Mouse (Mus musculus) MEL (cell line): ENCODE measurements at regions not wholly inside any gene's neighbourhood (a gene's known extent, or its start where the extent isn't known, plus 50 kb on each side); places are given as distances from the start of the nearest gene placed in this dataset.

Experiments used
- DNase-seq: peaks from one replicate; pipeline ENCODE4 v3.0.0; 2011; ENCODE audit warnings: low read depth, low spot score
- H3K27ac ChIP-seq: 2 replicates; pipeline ENCODE4 v1.5.1; 2012; ENCODE audit warnings: low read depth, mild to moderate bottlenecking, control low read depth, low read length, moderate library complexity; ENCODE audit not compliant: control insufficient read depth
- H3K27me3 ChIP-seq, 2 experiments: fragments of 150-350 bp in 1 of 2; sonication (generic) in 1 of 2; 2 replicates each; pipeline ENCODE4 v1.6.1; 2012; ENCODE audit warnings: low read length in 2 of 2, mild to moderate bottlenecking in 2 of 2, improper control_type of control experiment in 1 of 2, moderate library complexity in 1 of 2; ENCODE audit not compliant: insufficient read depth in 2 of 2, control insufficient read depth in 1 of 2
- H3K36me3 ChIP-seq, 2 experiments: 2 replicates each; pipeline ENCODE4 v1.6.1; 2012 to 2014; ENCODE audit warnings: low read length in 2 of 2, improper control_type of control experiment in 1 of 2, inconsistent platforms in 1 of 2, mild to moderate bottlenecking in 1 of 2; ENCODE audit not compliant: insufficient read depth in 2 of 2, control insufficient read depth in 1 of 2
- H3K4me1 ChIP-seq, 2 experiments: fragments of 150-350 bp in 1 of 2; sonication (generic) in 1 of 2; 2 replicates each; pipeline ENCODE4 v1.6.1; 2012; ENCODE audit warnings: low read length in 2 of 2, improper control_type of control experiment in 1 of 2, mild to moderate bottlenecking in 1 of 2; ENCODE audit not compliant: insufficient read depth in 2 of 2, control insufficient read depth in 1 of 2
- H3K4me3 ChIP-seq, 2 experiments: fragments of 150-350 bp in 1 of 2; sonication (generic) in 1 of 2; 2 replicates each; pipeline ENCODE4 v1.5.1; 2012; ENCODE audit warnings: low read depth in 2 of 2, low read length in 2 of 2, mild to moderate bottlenecking in 2 of 2, moderate library complexity in 2 of 2, control low read depth in 1 of 2, improper control_type of control experiment in 1 of 2; ENCODE audit not compliant: control insufficient read depth in 1 of 2, insufficient read depth in 1 of 2
- H3K79me2 ChIP-seq: 2 replicates; pipeline ENCODE4 v1.6.1; 2012; ENCODE audit warnings: mild to moderate bottlenecking, low read length, moderate library complexity; ENCODE audit not compliant: control insufficient read depth, poor library complexity, insufficient read depth
- H3K9ac ChIP-seq: 2 replicates; pipeline ENCODE4 v1.6.1; 2012; ENCODE audit warnings: low read depth, mild to moderate bottlenecking, control low read depth, low read length, moderate library complexity; ENCODE audit not compliant: control insufficient read depth, poor library complexity, severe bottlenecking
- H3K9me3 ChIP-seq: fragments of 150-350 bp; sonication (generic); replicated peaks from 2 replicates; pipeline ENCODE4 v1.6.1; 2012; ENCODE audit warnings: mild to moderate bottlenecking, low read length, improper control_type of control experiment, moderate library complexity; ENCODE audit not compliant: insufficient read depth
- CHD1 ChIP-seq: IDR thresholded peaks from 2 replicates; pipeline ENCODE4 v1.6.1; 2012; ENCODE audit warnings: low read depth, mild to moderate bottlenecking, inconsistent platforms, low read length, improper control_type of control experiment
- CHD2 ChIP-seq: IDR thresholded peaks from 2 replicates; pipeline ENCODE4 v1.6.1; 2011; ENCODE audit warnings: low read length, improper control_type of control experiment
- CTCF ChIP-seq, 3 experiments: IDR thresholded peaks in 2 of 3; conservative IDR thresholded peaks in 1 of 3; 2 replicates each; pipeline ENCODE4 v1.5.1; 2011 to 2012; ENCODE audit warnings: low read length in 3 of 3, low read depth in 2 of 3, mild to moderate bottlenecking in 2 of 3, improper control_type of control experiment in 1 of 3, inconsistent platforms in 1 of 3, mixed read lengths in 1 of 3, moderate library complexity in 1 of 3; ENCODE audit not compliant: control insufficient read depth in 1 of 3, insufficient read depth in 1 of 3, poor library complexity in 1 of 3, severe bottlenecking in 1 of 3
- E2F4 ChIP-seq: IDR thresholded peaks from 2 replicates; pipeline ENCODE4 v1.6.1; 2011; ENCODE audit warnings: low read depth, low read length, improper control_type of control experiment, borderline replicate concordance
- ELF1 ChIP-seq: IDR thresholded peaks from 2 replicates; pipeline ENCODE4 v1.6.1; 2014; ENCODE audit warnings: low read depth, mild to moderate bottlenecking, inconsistent platforms, low read length, improper control_type of control experiment, moderate library complexity
- EP300 ChIP-seq, 2 experiments: IDR thresholded peaks; 2 replicates each; pipeline ENCODE4 v1.6.1; 2011; ENCODE audit warnings: improper control_type of control experiment in 2 of 2, low read length in 2 of 2, low read depth in 1 of 2, mild to moderate bottlenecking in 1 of 2
- ETS1 ChIP-seq: IDR thresholded peaks from 2 replicates; pipeline ENCODE4 v1.6.1; 2012; ENCODE audit warnings: low read depth, mild to moderate bottlenecking, inconsistent platforms, low read length, improper control_type of control experiment, moderate library complexity
- GABPA ChIP-seq: IDR thresholded peaks from 2 replicates; pipeline ENCODE4 v1.6.1; 2012; ENCODE audit warnings: low read depth, mild to moderate bottlenecking, inconsistent platforms, low read length, improper control_type of control experiment, moderate library complexity
- JUND ChIP-seq: IDR thresholded peaks from 2 replicates; pipeline ENCODE4 v1.6.1; 2011; ENCODE audit warnings: low read depth, mild to moderate bottlenecking, improper control_type of control experiment, low read length
- MAX ChIP-seq: IDR thresholded peaks from 2 replicates; pipeline ENCODE4 v1.6.1; 2011; ENCODE audit warnings: low read length, improper control_type of control experiment
- MEF2A ChIP-seq: IDR thresholded peaks from 2 replicates; pipeline ENCODE4 v1.6.1; 2014; ENCODE audit warnings: low read depth, mild to moderate bottlenecking, inconsistent platforms, low read length, improper control_type of control experiment; ENCODE audit not compliant: poor library complexity, insufficient replicate concordance, severe bottlenecking; ENCODE audit errors: extremely low read depth
- MXI1 ChIP-seq: IDR thresholded peaks from 2 replicates; pipeline ENCODE4 v1.6.1; 2011; ENCODE audit warnings: mild to moderate bottlenecking, low read depth, low read length, improper control_type of control experiment
- MYC ChIP-seq: IDR thresholded peaks from 2 replicates; pipeline ENCODE4 v1.6.1; 2011; ENCODE audit warnings: low read depth, mild to moderate bottlenecking, low read length, improper control_type of control experiment, moderate library complexity
- NRF1 ChIP-seq: IDR thresholded peaks from 2 replicates; pipeline ENCODE4 v1.6.1; 2014; ENCODE audit warnings: low read depth, mild to moderate bottlenecking, inconsistent platforms, low read length, improper control_type of control experiment, moderate library complexity; ENCODE audit not compliant: poor library complexity, insufficient read depth, severe bottlenecking
- POLR2A ChIP-seq, 2 experiments: IDR thresholded peaks; 2 replicates each; pipeline ENCODE4 v1.6.1; 2011 to 2012; ENCODE audit warnings: low read length in 2 of 2, mild to moderate bottlenecking in 2 of 2, control low read depth in 1 of 2, improper control_type of control experiment in 1 of 2, low read depth in 1 of 2, moderate library complexity in 1 of 2; ENCODE audit not compliant: control insufficient read depth in 1 of 2, insufficient read depth in 1 of 2, poor library complexity in 1 of 2
- POLR2AphosphoS5 ChIP-seq: IDR thresholded peaks from 2 replicates; pipeline ENCODE4 v1.6.1; 2012; ENCODE audit warnings: low read depth, borderline replicate concordance, mild to moderate bottlenecking, inconsistent platforms, low read length, moderate library complexity, mixed read lengths
- RAD21 ChIP-seq: IDR thresholded peaks from 2 replicates; pipeline ENCODE4 v1.6.1; 2011; ENCODE audit warnings: mild to moderate bottlenecking, low read depth, low read length, improper control_type of control experiment
- RCOR1 ChIP-seq: IDR thresholded peaks from 2 replicates; pipeline ENCODE4 v1.6.1; 2012; ENCODE audit warnings: low read depth, mild to moderate bottlenecking, inconsistent platforms, low read length, improper control_type of control experiment
- SIN3A ChIP-seq: IDR thresholded peaks from 2 replicates; pipeline ENCODE4 v1.6.1; 2012; ENCODE audit warnings: low read length, improper control_type of control experiment, inconsistent platforms
- TAL1 ChIP-seq: IDR thresholded peaks from 2 replicates; pipeline ENCODE4 v1.6.1; 2012; ENCODE audit warnings: mild to moderate bottlenecking, inconsistent platforms, low read length, moderate library complexity, mixed read lengths
- UBTF ChIP-seq: IDR thresholded peaks from 2 replicates; pipeline ENCODE4 v1.6.1; 2012; ENCODE audit warnings: low read depth, mild to moderate bottlenecking, inconsistent platforms, low read length, improper control_type of control experiment, moderate library complexity, borderline replicate concordance; ENCODE audit not compliant: insufficient read depth
- ZC3H11A ChIP-seq: IDR thresholded peaks from 2 replicates; pipeline ENCODE4 v1.6.1; 2012; ENCODE audit warnings: low read depth, mild to moderate bottlenecking, inconsistent platforms, low read length, improper control_type of control experiment
- ZMIZ1 ChIP-seq: IDR thresholded peaks from 2 replicates; pipeline ENCODE4 v1.6.1; 2012; ENCODE audit warnings: low read depth, mild to moderate bottlenecking, inconsistent platforms, low read length, improper control_type of control experiment, moderate library complexity

GRCm38 (mm10) chr2:131672646-131673045, 110.6 kb upstream of the Adra1d start:
- TF ChIP-seq ETS1 (no peak), CHD1 (no peak), ZMIZ1 (no peak), MXI1 (no peak), RAD21 (no peak), POLR2A (IDR thresholded peaks at IDR 0.05; ENCODE audit: control insufficient read depth in 1 of 2, insufficient read depth in 1 of 2, low read depth in 1 of 2, low read length in 2 of 2, poor library complexity in 1 of 2) (no peak), SIN3A (no peak), MAX (no peak), EP300 (IDR thresholded peaks at IDR 0.05; ENCODE audit: low read depth in 1 of 2, low read length in 2 of 2) (no peak), MEF2A (no peak), E2F4 (no peak), TAL1 (no peak), NRF1 (no peak), MYC (no peak), ELF1 (no peak), GABPA (no peak), UBTF (no peak), JUND (no peak)
- Histone ChIP-seq H3K27me3 (no peaks in the 10 kb centered on the region), H3K27ac (no peak overlapping the region), H3K79me2 (no peaks in the 10 kb centered on the region), H3K4me1 (no peaks in the 10 kb centered on the region), H3K9me3 (no peaks in the 10 kb centered on the region), H3K9ac (no peak overlapping the region), H3K4me3 (no peak overlapping the region), H3K36me3 (no peaks in the 10 kb centered on the region)
- no peak for DNase-seq

GRCm38 (mm10) chr2:131672223-131672622, 110.1 kb upstream of the Adra1d start:
- Histone ChIP-seq H3K9ac (no peak overlapping the region), H3K9me3 (no peaks in the 10 kb centered on the region), H3K4me3 (no peak overlapping the region), H3K27ac (no peak overlapping the region), H3K36me3 (no peaks in the 10 kb centered on the region), H3K27me3 (no peaks in the 10 kb centered on the region), H3K4me1 (no peaks in the 10 kb centered on the region), H3K79me2 (no peaks in the 10 kb centered on the region)
- TF ChIP-seq JUND: no peak
- no peak for TF ChIP-seq RCOR1
- TF ChIP-seq TAL1: no peak
- TF ChIP-seq POLR2A (IDR thresholded peaks at IDR 0.05; ENCODE audit: control insufficient read depth in 1 of 2, insufficient read depth in 1 of 2, low read depth in 1 of 2, low read length in 2 of 2, poor library complexity in 1 of 2): no peak
- no peak for TF ChIP-seq POLR2AphosphoS5
- TF ChIP-seq MEF2A: no peak
- no peak for TF ChIP-seq ZC3H11A
- TF ChIP-seq CHD2: no peak
- TF ChIP-seq CTCF (IDR thresholded peaks at IDR 0.05 in 2 of 3, conservative IDR thresholded peaks at IDR 0.05 in 1 of 3; ENCODE audit: control insufficient read depth in 1 of 3, insufficient read depth in 1 of 3, low read depth in 2 of 3, low read length in 3 of 3, poor library complexity in 1 of 3, severe bottlenecking in 1 of 3): no peak
- no peak for DNase-seq
